Mouse (Mus musculus) cerebellum, adult 18-20 months (tissue): Measurements from ENCODE around the gene Adora2a.
"Not testable (repeated sequence)": the region's sequence is repeated elsewhere in the genome, so short reads cannot be mapped to it uniquely, and the experiment has no call there.

Source experiments
- DNase-seq, 2 experiments: peaks; one replicate each; pipeline ENCODE4 v3.0.0; 2021

Adora2a gene

DNA sequence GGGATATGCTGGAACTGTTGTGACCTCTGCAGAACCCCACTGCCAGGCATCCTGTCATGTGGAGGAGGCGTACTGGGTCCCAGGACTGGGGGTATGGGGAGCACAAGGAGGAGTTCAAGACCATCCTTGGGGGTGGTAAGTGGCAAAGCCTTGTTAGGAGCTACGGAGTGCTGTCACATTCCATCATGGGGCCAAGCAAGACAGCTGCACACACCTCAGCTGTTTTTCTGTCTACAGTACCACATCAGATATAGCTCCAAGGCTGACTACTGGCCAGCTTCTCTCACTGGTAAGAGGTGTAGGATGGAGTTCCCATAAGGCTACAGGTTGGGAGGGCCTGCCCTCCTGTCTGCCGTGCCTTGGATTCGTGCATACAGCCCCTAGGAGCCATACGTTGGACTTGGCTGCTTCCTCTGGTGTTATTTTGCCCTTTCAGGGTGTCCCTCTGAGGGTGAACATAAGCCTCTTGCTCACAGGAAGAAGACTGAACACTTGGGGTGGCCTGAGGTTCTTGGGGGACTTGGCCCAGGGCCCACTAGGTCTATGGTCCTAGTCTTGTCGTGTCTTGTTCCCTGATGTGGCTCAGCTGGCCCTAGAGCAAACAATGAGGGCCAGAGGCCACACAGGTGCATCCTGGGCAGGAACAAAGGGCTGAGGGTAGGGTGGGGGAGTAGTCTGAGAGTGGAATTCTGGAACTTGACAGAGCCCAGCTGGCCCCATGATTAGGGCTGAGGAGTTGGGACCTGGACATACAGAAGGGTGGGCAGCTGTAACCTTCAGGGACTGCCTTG is 2.3 kb upstream of the Adora2a start:
- DNase-seq = no peak

DNA sequence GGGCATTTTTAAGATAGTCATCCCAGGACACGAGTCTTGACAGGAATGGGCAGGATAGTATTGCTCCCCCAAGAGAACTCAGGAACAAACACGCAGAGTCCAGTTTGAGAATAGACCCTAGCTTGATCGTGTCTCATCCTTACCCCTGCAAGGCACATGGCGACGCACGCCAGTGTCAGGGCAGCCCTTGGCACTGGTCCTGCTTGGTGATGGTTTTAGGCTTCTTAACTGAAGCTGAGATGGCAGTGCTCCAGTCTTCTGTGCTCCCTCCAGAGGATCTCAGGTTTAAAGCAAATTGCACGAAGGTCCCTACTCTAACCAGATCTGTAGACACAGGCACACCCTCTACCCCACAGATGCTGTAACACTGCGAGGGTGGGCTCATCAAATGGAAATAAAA is 921 bp upstream of the Adora2a start:
- DNase-seq = peak in 1 of 2 experiments; percentile 21

DNA sequence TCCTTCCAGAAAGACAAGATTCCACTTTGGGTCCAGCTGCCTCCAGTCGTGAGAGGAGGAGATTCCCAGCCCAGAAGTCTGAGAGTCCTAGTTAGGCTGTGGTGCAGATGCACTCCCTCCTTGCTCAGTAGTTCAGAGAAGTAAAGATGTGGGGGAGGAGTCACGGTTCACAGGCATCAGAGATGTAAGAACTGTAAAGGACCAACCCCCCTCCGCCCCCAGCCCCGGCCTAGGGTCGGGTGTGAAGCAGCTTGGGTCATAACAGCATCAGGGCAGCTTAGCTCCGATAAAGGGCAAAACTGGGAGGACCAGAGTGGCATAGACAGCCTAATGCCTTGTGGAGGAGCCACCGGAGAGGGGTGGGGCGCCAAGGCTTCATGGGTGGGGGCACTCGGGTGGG is 205 bp upstream of the Adora2a start:
- no peak for DNase-seq

DNA sequence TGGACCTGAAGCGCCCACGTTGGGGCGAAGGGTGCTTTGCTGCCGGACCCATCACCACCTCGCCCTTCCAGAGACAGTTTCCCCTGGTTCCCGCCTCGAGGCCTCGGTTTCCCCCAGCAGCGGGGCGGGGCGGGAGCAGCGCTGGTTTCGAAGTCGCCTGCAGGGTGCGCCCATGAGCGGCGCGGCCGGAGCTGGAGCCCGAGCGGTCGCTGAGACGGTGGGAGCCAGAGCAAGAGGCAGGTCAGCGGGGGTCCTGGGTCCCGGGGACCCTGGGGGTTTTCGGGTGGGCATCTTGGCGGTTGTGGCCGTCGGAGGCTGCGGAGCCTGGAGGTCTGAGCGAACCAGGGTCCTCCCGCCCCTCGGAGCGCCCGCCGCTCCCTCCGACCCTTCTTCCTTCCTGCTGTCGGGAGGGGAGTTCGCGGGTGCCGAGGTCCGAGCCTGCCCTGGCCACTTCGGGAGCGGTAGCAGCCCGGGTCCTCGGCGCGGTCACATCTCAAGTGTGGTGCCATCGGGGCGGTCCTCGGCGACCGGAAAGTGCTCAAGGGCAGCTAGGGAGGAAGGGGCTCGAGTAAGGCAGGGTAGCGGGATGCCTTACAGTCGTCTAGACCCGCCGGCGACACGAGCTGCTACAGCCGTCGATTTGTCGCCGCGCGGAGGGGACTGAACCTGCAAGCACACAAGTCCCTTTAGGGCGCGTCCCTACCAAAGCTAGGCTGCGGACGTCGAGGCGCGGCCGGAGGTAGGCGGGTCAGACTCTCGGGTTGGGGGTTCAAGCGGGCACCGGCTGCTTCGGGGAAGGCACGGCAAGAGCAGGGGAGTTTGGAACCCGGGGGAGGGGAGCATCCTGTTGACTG is 458 bp downstream of the Adora2a start:
- peak; percentile 40 to 66 for DNase-seq

DNA sequence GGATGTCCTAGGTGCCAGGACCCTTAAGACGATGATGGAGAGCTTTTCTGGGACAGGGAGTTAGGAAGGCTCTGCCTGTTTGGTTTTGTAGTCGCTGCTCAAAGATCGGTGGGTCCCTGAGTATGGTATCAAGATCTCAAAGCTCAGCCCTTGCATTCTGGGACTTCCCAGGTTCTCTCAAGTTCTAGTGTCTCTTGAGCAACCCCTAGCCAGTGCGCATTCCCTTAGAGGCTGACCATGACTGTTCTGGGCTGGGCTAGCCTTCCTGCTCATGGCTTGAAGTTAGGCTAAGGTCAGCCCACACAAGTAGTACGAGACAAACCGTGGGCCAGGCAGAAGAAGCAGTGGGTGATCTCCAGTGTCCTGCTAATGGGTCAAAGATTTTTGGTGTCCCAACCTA is 1.5 kb downstream of the Adora2a start:
- no peak for DNase-seq

DNA sequence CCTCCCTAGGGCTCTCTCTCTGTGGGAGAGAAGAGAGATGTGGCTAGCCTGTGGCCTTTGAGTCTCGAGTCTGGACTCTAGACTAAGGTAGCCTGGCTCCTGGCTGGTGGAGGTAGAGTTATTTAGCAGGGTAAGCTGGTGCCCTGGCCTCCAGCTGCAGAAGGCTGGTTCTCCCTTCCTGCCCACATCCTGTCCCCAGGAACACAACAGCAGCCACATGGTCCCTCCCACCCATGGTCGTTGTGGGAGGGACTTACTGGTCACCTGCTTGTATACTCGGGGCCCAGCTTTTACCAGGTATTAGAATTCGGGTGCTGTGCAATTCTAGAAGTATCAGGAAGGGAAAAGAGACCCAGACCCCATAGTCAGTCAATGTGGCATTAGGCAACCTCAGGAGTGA is 3.6 kb downstream of the Adora2a start:
- DNase-seq = no peak

DNA sequence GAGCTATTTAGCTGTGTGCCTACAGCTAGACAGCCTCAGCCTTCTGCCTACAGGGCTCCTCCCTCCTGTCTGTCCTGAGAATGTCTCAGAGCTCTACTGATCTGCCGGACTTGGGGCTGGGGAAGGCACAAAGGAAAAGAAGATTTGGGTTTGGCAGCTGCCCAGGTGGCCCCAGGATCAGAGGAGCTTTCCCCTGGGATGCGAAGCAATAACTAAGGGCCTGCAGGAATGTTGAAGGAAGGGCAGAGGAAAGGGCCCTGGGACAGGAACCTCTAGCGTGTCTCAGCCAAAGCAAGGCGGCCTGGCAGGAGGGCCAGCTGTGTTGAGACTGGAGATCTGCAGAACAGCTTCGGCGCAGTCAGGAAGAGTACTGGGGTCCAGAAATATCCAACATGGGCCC is 6.3 kb downstream of the Adora2a start:
- DNase-seq = no peak

DNA sequence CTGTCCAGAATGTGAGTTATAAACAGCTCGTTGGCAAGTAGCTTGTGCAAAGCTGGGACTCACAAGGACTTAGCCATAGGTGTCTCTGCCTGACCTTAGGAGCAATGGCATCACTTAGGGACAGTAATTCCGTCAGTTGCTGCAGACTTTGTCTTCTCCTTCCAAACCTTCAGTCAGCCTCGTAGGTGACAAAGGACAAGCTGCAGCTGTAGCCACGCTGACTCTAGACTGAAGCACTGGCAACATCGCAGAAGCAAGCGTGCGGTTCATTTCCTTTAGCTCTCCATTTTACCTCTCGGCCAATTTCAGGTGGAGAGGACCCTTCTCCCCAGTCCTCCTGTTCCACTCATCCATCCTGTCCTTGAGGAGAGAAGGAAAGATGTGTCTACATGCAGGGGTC is 7.3 kb downstream of the Adora2a start:
- no peak for DNase-seq

DNA sequence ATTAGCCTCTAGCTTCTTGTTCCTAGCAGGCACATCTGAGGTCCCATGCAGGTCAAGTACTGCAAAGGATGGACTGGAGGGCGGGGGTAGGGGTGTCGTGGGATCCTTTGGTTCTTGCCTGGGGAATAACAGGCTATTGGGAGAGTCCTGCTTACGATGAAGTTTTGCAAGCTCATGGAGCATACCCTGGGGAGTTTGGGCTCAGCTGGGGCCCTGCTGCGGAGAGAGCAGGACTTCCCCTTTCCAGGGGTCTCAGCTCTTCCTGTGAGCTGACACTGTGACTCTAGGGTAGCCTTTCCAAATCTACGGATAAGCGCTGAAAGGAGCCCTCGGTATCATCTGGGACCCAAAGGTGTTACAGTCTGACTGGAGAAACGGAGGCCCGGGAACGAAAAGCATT is 7.7 kb downstream of the Adora2a start:
- no peak for DNase-seq

DNA sequence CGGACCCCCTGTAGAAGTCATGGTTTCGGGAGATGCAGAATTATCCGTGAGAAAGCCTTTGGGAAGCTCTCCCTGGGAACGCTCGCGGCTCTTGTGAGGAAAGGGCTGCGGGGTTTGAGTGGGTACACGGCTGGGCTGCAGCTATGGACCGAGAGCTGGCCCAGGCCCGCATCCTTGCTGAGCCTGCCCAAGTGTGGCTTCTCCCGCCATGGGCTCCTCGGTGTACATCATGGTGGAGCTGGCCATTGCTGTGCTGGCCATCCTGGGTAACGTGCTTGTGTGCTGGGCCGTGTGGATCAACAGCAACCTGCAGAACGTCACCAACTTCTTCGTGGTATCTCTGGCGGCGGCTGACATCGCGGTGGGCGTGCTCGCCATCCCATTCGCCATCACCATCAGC is 9.1 kb downstream of the Adora2a start:
- no peak for DNase-seq

DNA sequence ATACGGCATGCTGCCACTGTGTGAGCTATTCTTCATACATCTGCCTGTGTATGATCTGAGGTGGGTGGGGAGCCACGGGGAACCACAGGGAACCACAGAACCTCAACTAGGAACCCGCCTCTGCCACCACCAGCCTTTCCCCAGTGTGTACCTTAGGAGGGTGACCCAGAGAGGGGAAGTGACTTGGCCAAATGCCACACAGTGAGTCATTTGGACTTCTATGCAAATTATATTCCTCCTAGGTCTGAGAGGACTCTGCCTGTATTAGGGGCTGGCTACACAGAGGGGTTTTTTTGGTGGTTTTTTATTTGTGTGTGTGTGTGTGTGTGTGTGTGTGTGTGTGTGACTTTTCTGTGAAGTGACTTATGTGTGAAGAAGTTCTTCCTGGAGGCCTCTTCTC is 9.9 kb downstream of the Adora2a start:
- DNase-seq = no peak

DNA sequence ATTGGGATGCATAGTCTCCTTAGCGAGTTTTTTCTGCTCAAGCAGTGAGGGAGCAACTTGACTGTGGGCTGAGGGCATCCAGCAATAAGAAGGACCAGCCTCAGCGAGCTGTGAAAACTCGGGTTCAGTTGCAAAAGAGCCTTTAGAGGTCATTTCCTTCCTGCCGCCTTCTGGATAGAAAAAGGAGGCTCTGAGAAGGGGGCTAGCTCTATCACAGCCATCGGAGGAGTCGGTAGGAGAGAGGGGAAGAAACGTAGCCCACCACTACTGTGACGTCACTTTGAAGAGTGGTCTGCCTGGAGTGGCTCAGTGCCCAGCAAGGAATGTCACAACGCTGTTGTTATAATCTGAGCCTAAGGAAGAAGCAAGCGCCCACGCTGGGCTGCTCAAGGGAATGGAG is 10.4 kb downstream of the Adora2a start:
- DNase-seq = no peak

DNA sequence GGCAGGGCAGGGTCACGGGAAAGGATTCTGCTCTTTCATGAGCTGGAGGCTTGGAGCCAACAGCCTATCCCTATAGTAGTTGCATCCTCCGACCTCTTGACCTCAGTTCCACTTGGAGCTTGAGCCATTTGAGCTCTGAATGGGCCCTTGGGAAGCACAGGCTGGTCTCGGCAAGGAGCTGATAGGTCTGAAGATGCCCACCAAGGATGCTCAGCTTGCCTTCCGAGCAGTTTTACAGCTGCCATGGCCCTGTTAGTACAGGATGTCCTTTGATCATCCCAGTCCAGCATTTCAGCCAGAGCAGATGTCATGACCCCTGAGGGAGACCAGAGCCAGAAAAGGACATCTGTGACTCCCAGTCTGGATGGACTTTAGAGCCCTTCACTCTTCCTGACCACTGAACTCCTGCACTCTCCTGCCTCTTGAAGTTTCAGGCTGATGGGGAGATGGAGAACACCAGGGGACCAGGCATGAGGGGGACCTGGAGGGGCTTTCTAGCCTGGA is 11.6 kb downstream of the Adora2a start:
- DNase-seq = no peak

DNA sequence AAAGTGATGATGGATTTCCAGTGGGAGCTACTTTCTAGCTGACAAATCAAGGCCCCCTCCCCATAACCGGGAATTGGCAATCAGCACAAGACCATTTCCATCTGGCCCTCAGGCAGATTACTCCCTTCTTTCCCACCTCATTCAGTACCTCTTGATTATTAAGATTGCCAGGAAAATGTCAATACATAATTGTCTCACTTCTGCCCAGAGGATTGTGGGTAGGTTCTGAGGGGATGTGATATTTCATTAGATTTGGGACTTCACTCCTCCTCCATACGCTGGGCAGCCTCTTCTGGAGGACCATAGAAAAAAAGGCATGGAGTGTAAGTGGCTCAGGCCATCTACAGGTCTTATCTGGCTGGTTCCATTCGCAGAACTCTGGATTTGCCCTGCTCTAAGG is 15.6 kb downstream of the Adora2a start:
- no peak for DNase-seq

DNA sequence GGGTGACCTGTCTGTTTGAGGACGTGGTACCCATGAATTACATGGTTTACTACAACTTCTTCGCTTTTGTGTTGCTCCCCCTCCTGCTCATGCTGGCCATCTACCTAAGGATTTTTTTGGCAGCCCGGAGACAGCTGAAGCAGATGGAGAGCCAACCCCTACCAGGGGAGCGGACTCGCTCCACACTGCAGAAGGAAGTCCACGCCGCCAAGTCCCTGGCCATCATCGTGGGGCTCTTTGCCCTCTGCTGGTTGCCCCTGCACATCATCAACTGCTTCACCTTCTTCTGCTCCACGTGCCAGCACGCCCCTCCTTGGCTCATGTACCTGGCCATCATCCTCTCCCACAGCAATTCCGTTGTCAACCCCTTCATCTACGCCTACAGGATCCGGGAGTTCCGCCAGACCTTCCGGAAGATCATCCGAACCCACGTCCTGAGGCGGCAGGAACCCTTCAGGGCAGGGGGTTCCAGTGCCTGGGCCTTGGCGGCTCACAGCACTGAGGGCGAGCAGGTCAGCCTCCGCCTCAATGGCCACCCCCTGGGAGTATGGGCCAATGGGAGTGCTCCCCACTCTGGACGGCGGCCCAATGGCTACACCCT is 16.6 kb downstream of the Adora2a start:
- DNase-seq = peak; percentile 38 to 46

DNA sequence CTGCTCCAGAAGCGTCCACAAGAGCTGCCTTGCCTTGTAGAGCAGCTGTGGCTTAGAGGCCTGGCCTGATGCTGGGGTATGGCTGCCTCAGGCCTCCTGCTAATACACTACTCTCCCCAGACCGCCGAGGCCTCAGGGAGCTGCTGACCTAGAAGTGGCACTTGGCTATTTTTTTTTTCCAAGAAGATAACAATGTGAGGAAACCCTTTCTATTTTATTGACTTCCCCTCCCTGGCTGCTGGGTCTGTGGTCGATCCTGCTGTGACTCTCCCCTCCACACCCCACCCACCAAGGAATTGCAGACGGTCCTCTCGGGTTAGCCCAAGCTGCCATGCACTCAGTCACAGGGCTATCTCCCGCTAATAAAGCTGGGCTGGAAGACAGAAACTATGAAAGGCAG is 17.5 kb downstream of the Adora2a start:
- no peak for DNase-seq

DNA sequence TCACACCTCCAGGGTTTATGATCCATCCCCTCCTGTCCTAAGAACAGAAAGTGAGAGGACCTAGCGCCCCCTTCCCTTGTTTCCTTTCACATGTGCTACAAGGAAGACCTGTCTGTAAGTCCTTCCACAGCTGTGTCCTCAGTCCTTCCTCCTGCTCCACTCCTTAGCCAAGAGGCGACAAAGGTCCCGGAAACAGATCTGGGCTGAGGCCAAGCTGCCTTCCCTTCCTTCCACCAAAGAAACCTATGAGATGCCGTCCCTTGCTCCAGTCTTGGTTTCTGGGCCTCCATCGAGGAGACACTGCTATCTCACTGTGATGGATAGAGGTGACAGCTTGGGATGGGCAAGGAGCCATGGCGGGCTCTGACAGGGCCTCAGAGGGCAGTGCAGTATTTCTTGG is 18.4 kb downstream of the Adora2a start:
- DNase-seq = no peak

DNA sequence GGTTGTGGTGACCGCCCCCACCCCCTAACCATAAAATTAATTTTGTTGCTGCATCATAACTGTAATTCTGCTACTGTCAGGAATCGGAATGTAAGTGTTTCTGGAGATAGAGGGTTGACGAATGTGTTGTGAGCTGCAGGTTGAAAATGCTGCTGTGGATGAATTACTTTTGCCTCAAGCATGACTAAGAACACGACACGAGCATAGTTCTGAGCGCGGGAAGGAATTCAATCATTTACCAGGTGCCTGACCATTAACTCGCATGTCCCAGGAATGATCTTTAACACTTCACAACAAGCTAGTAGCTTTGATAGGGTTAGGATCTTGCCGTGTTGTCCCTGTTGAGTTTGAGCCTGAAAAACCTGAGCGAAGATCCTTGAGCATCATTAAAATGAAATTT is 20.6 kb downstream of the Adora2a start:
- DNase-seq = no peak

DNA sequence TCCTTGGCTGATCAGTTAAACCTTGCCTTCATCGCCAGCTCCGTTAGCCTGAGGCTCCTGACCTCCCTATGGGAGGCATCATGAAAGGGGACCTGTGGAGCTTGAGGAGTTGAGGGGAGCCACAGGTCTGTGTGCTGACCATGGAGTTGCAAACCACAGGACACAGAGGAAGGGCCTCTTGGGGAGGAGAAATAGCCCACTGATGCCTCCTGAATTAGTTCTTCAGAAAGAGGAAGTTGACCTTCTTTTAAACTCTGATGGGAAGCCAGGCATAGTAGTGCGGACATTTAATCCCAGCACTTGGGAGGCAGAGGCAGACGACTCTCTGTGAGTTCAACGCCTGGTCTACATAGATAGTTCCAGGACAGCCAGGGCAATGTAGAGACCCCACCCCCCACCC is 22.2 kb downstream of the Adora2a start:
- no peak for DNase-seq

DNA sequence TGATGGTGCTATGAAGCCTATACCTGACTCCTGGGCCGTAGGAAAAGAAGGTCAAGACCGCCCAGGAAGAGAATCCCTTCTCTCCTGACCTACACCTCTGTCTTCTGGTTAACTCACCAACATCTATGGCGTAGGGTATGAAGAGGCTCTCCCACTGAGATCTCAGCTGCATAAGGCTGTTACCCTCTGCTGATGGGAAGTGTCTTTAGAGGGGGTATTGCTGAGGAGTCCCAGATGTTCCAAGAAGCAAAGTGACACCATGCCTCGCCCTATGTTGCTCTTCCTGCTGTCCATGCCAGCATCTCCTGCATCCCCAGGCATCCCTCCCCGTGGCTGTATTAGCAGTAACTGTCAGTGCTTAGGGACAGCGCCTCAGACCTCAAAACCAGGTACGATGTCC is 22.7 kb downstream of the Adora2a start:
- DNase-seq = no peak

DNA sequence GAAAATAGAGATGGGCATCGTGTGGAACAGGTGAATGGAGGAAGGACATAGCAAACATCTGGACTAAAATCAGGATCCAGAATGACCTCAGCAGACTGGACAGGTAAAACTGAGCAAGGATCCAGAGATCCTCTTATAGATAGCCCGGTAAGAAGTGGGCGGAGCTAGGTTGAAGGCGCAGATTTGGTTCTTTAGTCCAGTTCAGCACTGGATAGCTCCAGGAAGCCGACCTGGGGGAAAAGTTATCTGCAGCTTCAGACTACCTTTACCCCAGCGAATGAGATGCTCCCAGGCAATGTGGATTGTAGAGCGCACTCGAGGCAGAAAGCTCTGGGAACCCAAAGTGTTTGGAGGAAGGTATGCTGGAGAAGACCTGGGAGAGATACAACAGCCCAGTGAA is 25.3 kb downstream of the Adora2a start:
- no peak for DNase-seq

DNA sequence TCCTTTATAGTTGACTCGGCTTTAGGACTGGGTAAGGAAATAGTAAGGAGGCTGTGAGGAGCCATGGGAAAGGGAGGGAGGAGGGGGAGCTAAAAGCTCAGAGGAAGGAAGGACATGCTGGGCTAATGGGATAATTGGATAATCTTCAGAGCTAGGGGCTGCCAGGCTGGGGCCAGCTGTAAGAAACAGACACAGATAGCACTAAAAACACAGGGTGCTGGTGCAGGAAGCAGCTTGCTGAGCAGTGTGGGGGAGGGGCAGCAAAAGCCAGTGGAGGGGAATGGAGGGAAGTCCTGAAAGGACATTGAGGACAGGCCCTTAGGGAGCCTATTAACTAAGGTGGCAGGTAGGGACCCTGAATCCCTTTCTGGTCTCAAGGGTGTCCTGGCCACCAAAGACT is 27.9 kb downstream of the Adora2a start:
- DNase-seq = not testable (repeated sequence)

DNA sequence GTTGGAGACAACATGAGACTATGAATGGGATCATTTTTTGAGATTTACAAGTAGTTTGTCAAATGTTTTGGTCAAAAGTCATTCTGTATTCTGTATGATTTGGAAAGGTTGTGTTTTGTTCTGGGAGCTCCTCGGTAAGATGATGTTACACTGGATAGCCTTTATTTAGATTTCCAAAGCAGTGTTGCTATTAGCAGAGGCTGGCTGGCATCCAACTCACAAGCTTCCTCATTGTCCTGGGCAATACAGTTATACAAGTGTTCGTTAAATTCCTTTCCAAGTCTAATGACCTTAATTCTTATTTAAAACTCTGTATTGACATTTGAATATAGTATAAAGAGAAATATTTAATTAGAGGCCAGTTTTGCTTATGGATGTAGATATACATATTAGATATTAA is 28.6 kb downstream of the Adora2a start:
- DNase-seq = no peak

DNA sequence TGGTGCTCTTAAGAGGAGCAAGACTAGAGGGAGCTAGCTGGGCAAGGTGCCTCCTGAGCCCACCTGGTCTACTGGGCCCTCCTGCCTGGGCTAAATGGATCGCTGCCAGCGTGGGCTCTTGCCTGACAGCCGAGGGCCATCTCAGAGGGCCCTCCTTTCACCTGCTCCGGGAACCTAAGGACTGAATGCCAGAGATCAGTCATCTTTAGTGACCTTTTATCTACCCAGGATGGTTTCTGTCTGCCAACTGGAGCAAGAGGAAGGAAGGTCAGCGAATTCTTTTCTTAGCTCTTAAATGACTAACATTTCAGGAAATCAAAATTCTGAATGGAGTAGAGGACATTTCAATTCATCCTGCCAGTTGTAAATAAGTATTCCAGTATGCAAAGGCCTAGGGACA is 33.9 kb downstream of the Adora2a start:
- DNase-seq = no peak
